Mouse (Mus musculus) right cerebral cortex, postnatal 25 days (tissue): ENCODE measurements around the gene Gm1993.
"Not testable (repeated sequence)": the region's sequence is repeated elsewhere in the genome, so short reads cannot be mapped to it uniquely, and the experiment has no call there.

Experiments used
- DNase-seq: peaks from one replicate; pipeline ENCODE4 v3.0.0; 2022

The Gm1993 gene

DNA sequence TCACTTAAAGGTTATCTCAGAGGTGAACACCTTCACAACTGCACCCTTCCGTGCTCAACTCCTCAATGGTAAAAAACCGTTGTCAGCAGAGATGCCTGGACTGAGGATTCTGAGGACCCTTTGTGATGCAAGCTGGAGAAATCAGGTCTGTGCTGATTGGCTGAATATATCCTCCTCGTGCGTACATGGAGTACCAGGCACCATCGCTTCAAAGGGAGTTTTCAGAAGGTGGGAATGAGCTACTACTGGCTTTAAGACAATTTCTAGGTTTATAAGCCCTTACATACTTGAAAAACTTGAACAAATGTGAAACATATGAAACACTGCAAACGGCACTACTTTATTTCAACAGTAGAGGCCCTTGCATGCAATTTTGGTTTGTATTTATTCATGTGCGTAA lies at the start of gene Gm1993:
TSS of gene Gm1993 (minus strand) at position 101 of the 400 bp plus-strand sequence.
- DNase-seq, result not testable (repeated sequence)
